Mouse (Mus musculus) heart, adult 2 months (tissue): ENCODE measurements around the gene Sema7a. TPM values are rescaled to one million over a fixed set of nuclear protein-coding genes. Genes with fewer than 3 reads are reported as not detected.
A peak's percentile ranks its signal among the peaks of the same experiment; 100 is the strongest.

Experiments
- DNase-seq, 2 experiments: peaks; one replicate each; pipeline ENCODE4 v3.0.0; 2021
- H3K27ac ChIP-seq: fragments of 200-600 bp; 2 replicates; pipeline ENCODE4 v1.8.1; 2022
- H3K27me3 ChIP-seq: fragments of 200-500 bp; 2 replicates; pipeline ENCODE4 v1.6.1; 2012; ENCODE audit warnings: mild to moderate bottlenecking, low read length, inconsistent platforms, mixed read lengths; ENCODE audit not compliant: control insufficient read depth, insufficient read depth
- H3K36me3 ChIP-seq: fragments of 200-500 bp; 2 replicates; pipeline ENCODE4 v1.6.1; 2012; ENCODE audit warnings: low read length, inconsistent platforms; ENCODE audit not compliant: control insufficient read depth, insufficient read depth
- H3K4me1 ChIP-seq: fragments of 200-500 bp; 2 replicates; pipeline ENCODE4 v1.6.1; 2011; ENCODE audit warnings: low read length; ENCODE audit not compliant: control insufficient read depth, insufficient read depth
- H3K4me3 ChIP-seq: fragments of 200-600 bp; 2 replicates; pipeline ENCODE4 v1.8.1; 2022
- H3K79me2 ChIP-seq: fragments of 200-500 bp; replicated peaks from 2 replicates; pipeline ENCODE4 v1.6.1; 2012; ENCODE audit warnings: mild to moderate bottlenecking, inconsistent platforms, low read length, moderate library complexity, mixed read lengths; ENCODE audit not compliant: control insufficient read depth, insufficient read depth
- H3K9ac ChIP-seq: fragments of 200-500 bp; 2 replicates; pipeline ENCODE4 v1.6.1; 2012; ENCODE audit warnings: low read depth, mild to moderate bottlenecking, control low read depth, inconsistent platforms, low read length, mixed read lengths
- CTCF ChIP-seq: fragments of 200-600 bp; IDR thresholded peaks from 2 replicates; pipeline ENCODE4 v1.8.1; 2022; ENCODE audit warnings: antibody characterized with exemption, mild to moderate bottlenecking, moderate library complexity
- EP300 ChIP-seq: fragments of 200-500 bp; IDR thresholded peaks from 2 replicates; pipeline ENCODE4 v1.6.1; 2011; ENCODE audit warnings: low read depth, low read length, control low read depth; ENCODE audit not compliant: insufficient read depth
- POLR2A ChIP-seq: fragments of 200-500 bp; IDR thresholded peaks from 2 replicates; pipeline ENCODE4 v1.6.1; 2011; ENCODE audit warnings: mild to moderate bottlenecking, low read depth, low read length, control low read depth; ENCODE audit not compliant: insufficient read depth
- WGBS: fragments of 180-500 bp; shearing (Covaris S2); methylation state at CpG from one replicate; pipeline ENCODE4 v1.1.7; 2018; 5-methylcytosine and 5-hydroxymethylcytosine counted together
- intact Hi-C: fragments of 180-260 bp; cut with DNase I; formaldehyde crosslinking; loops from one replicate; pipeline ENCODE4 v1.15.1; 2025
- polyA plus RNA-seq: library from polyadenylated mRNA; depleted of rRNA; stranded (reverse); fragments of >200 nt; gene quantifications from 2 replicates; pipeline ENCODE4 v1.2.3, GENCODE M21; 2012
- total RNA-seq, 2 experiments: library from RNA; stranded (reverse); gene quantifications; 2 replicates each; pipeline ENCODE4 v1.2.3; 2021

Gene Sema7a
- total and polyA plus RNA-seq, 3 experiments, result 26.7 to 31.1 (median 29.0) TPM

GRCm38 (mm10) chr9:57956196-57956837 lies 16.4 kb downstream of the Sema7a start:
- Histone ChIP-seq H3K36me3 (peaks cover 16% of the 10 kb centered on the region), H3K27ac (no peak overlapping the region; the same call in 1 of the 2 replicates), H3K9ac (no peak overlapping the region), H3K4me3 (no peak overlapping the region), H3K27me3 (no peaks in the 10 kb centered on the region), H3K4me1 (peaks cover 24% of the 10 kb centered on the region), H3K79me2 (no peaks in the 10 kb centered on the region)
- DNase-seq, result no peak
- intact Hi-C loops, result no loop called here
- TF ChIP-seq CTCF (no peak), EP300 (no peak), POLR2A (no peak)
- 76% methylated on average over 9 of the region's 9 CpGs for WGBS

DNA sequence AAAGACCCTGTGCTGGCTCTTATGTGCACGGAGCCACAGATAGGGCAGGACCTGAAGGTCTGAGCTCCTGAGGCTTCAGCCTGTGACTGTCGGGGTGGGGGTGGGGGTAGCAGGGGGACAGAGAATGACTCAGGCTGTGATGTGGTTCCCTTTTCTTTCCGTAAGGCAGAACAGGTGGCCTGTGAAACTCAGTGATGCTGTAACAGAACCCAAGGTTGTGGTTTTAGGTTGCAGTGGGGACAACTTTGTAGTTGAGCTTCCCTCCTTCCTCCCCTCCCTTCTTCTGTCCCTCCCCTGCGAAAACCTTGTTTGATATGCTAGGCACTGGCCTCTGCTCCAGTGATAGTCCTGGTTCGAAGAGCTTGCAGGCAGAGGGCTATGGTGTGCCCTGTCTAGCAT lies 16.9 kb downstream of the Sema7a start:
- Histone ChIP-seq H3K36me3 (peaks cover 20% of the 10 kb centered on the region), H3K4me3 (no peak overlapping the region), H3K4me1 (peaks cover 21% of the 10 kb centered on the region), H3K79me2 (no peaks in the 10 kb centered on the region), H3K27ac (peak overlapping the region; percentile 26), H3K27me3 (no peaks in the 10 kb centered on the region), H3K9ac (no peak overlapping the region)
- TF ChIP-seq POLR2A (no peak), CTCF (no peak)
- 80% methylated on average over 5 of the region's 5 CpGs for WGBS
- intact Hi-C loops, result no loop called here
- no peak for DNase-seq

GRCm38 (mm10) chr9:57958615-57959014 lies 18.7 kb downstream of the Sema7a start:
- H3K4me3 ChIP-seq, result no peak overlapping the region
- TF ChIP-seq EP300 (0 out of 2 replicates have a peak, but pooled peaks have one; percentile 28), POLR2A (no peak)
- DNase-seq, result peak in 1 of 2 experiments; percentile 41
- H3K27me3 ChIP-seq, result no peaks in the 10 kb centered on the region
- no peak overlapping the region for H3K9ac ChIP-seq
- H3K27ac ChIP-seq, result peak overlapping the region; percentile 84
- WGBS, result 52% methylated on average over 1 of the region's 1 CpGs
- H3K4me1 ChIP-seq, result peaks cover 18% of the 10 kb centered on the region
- intact Hi-C loops, result no loop called here
- peaks cover 20% of the 10 kb centered on the region for H3K36me3 ChIP-seq
- no peaks in the 10 kb centered on the region for H3K79me2 ChIP-seq

GRCm38 (mm10) chr9:57959399-57959798 lies 19.5 kb downstream of the Sema7a start:
- peaks cover 24% of the 10 kb centered on the region for H3K4me1 ChIP-seq
- no peaks in the 10 kb centered on the region for H3K27me3 ChIP-seq
- no peaks in the 10 kb centered on the region for H3K79me2 ChIP-seq
- peak overlapping the region; percentile 84 for H3K27ac ChIP-seq
- no peak overlapping the region for H3K4me3 ChIP-seq
- WGBS, result 73% methylated on average over 10 of the region's 10 CpGs
- no peak overlapping the region for H3K9ac ChIP-seq
- DNase-seq, result no peak
- peaks cover 20% of the 10 kb centered on the region for H3K36me3 ChIP-seq
- TF ChIP-seq CTCF (no peak), EP300 (no peak), POLR2A (no peak)
- intact Hi-C loops, result no loop called here

DNA sequence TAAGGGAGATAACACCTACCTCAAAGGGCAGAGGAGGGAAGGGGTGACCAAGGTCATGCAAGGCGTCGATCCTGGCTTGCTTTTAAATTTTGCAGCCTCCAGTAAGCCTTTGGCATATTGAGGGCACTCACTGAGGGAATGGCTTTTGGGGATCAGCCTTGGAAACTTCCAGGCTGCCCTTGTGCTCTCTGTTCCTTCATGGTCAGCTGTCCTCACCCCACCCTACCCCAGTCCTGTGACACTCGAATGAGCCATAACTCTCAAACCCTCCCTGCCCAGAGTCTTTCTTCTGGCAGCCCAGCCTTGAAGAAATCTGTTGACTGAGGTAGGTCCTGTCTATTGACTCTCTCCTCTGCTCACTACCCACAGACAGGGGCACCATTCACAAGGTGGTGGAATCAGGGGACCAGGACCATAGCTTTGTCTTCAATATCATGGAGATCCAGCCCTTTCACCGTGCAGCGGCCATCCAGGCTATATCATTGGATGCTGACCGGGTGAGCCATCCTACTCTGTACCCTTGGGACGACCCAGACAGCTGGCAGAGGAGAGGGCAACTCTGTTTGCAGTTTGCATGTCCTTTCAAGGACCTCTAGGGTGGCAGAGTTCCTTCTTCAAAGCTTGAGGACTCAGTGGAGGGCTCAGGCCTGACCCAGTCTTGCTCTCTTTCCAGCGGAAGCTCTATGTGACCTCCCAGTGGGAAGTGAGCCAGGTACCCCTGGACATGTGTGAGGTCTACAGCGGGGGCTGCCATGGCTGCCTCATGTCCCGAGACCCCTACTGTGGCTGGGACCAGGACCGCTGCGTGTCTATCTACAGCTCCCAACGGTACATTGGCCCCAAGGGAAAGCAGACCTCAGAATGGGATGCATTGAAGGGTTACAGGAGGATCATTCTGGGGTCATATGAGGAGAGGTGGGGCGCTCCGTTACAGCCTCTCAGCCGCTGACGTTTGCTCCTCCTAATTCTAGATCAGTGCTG lies 20.3 kb downstream of the Sema7a start:
- Histone ChIP-seq H3K9ac (no peak overlapping the region), H3K79me2 (no peaks in the 10 kb centered on the region), H3K27me3 (no peaks in the 10 kb centered on the region), H3K36me3 (peaks cover 20% of the 10 kb centered on the region), H3K4me3 (no peak overlapping the region), H3K4me1 (peaks cover 29% of the 10 kb centered on the region), H3K27ac (peak overlapping the region; percentile 84)
- intact Hi-C loops, result loop anchor here (2.0 kb wide), 1 partner anchor 13 kb away; no protein-coding TSS in a partner anchor
- TF ChIP-seq EP300 (no peak), CTCF (no peak), POLR2A (no peak)
- peak in 1 of 2 experiments; percentile 22 for DNase-seq
- WGBS, result 79% methylated on average over 17 of the region's 17 CpGs
